Mouse (Mus musculus) megakaryocyte, embryonic 14.5 days (primary cell): ENCODE measurements at regions not wholly inside any gene's neighbourhood (a gene's known extent, or its start where the extent isn't known, plus 50 kb on each side); places are given as distances from the start of the nearest gene placed in this dataset.
A peak's percentile ranks its signal among the peaks of the same experiment; 100 is the strongest.

Experiments
- H3K27me3 ChIP-seq: replicated peaks from 2 replicates; pipeline ENCODE3; 2012; ENCODE audit warnings: inconsistent platforms
- H3K36me3 ChIP-seq: replicated peaks from 2 replicates; pipeline ENCODE3; 2012; ENCODE audit warnings: low read length, inconsistent platforms, mixed read lengths
- H3K4me1 ChIP-seq: 2 replicates; pipeline ENCODE4 v1.6.1; 2012; ENCODE audit warnings: inconsistent platforms
- H3K4me3 ChIP-seq: replicated peaks from 2 replicates; pipeline ENCODE3; 2012; ENCODE audit warnings: moderate library complexity, mild to moderate bottlenecking, inconsistent platforms
- H3K9me3 ChIP-seq: 2 replicates; pipeline ENCODE4 v1.6.1; 2012; ENCODE audit warnings: inconsistent platforms
- FLI1 ChIP-seq: IDR thresholded peaks from 2 replicates; pipeline ENCODE4 v1.6.1; 2012; ENCODE audit warnings: low read length, inconsistent platforms, mixed read lengths
- GATA1 ChIP-seq: IDR thresholded peaks from 3 replicates; pipeline ENCODE4 v1.6.1; 2012; ENCODE audit warnings: mixed read lengths, low read length, inconsistent platforms, borderline replicate concordance

DNA sequence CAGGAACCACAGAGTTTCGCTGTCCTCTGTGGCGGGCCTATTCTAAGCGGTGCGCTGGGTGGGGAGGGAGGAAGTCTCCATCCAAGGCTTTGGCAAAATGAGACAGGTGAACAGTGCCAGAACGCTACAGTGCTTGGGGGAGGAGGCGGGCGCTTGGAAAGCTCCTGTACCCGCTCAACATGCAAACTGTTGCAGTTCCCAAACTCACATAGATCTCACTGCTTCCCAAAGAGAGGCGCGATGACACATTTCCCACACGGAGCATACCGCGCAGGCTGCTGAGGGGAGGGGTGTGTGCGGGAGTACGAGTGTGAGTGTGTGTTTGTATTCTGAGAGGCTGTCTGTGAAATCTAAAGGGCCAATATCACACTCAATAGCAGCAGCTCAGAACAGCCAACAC, 345.1 kb downstream of the 3100002H09Rik start:
- no peaks in the 10 kb centered on the region for H3K4me1 ChIP-seq
- TF ChIP-seq GATA1 = no peak
- TF ChIP-seq FLI1 = no peak
- H3K36me3 ChIP-seq = no peaks in the 10 kb centered on the region

DNA sequence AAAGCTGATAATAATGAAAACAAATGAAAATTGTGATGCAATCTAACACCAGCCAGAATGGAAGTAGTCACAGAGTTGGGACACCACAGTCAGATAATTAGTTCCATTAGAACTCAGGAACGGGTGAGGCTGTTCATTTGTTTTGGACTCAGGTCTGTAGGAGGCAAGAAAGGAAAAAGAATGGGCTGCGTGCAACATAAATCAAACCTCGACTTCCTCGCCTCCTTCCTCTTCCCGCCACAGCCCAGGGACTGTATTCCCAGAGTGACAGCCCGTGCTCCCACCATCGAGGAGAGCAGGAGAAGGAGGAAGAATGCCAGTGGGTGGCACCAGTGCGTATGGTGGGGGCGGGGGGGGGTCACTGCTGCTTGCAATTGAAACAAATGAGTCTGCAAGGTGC, 339.2 kb upstream of the 4930535I16Rik start:
- Histone ChIP-seq H3K4me3 (no peak overlapping the region), H3K4me1 (no peaks in the 10 kb centered on the region), H3K36me3 (no peaks in the 10 kb centered on the region), H3K9me3 (no peaks in the 10 kb centered on the region), H3K27me3 (peaks cover 4% of the 10 kb centered on the region)
- TF ChIP-seq FLI1 (no peak), GATA1 (no peak)

More for the DNA sequence above, 345.1 kb downstream of the 3100002H09Rik start:
- no peaks in the 10 kb centered on the region for H3K9me3 ChIP-seq
- H3K4me3 ChIP-seq = no peak overlapping the region
- H3K27me3 ChIP-seq = peaks cover 1% of the 10 kb centered on the region

DNA sequence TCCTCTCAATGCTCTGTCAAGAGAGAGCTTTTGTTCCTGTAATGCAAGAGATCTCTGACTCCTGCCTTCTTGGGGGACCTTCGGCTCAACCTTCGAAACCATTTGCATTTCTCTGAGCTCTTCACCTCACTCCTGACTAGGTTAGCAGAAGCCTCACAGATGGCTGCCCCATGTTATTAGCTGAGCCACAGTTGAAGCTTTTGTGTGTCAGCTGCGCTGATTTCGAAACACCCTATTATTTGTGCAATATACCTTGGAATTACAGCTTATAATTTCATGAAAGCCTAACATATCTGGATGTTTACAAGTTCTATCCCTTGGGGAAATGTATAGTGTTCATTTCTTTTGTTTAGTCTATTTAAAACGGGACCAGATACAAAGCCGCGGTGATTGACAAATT, 338.7 kb upstream of the 4930535I16Rik start:
- peaks cover 4% of the 10 kb centered on the region for H3K27me3 ChIP-seq
- no peaks in the 10 kb centered on the region for H3K4me1 ChIP-seq
- H3K36me3 ChIP-seq = no peaks in the 10 kb centered on the region
- H3K4me3 ChIP-seq = no peak overlapping the region
- TF ChIP-seq FLI1 (no peak), GATA1 (no peak)
- H3K9me3 ChIP-seq = no peaks in the 10 kb centered on the region

DNA sequence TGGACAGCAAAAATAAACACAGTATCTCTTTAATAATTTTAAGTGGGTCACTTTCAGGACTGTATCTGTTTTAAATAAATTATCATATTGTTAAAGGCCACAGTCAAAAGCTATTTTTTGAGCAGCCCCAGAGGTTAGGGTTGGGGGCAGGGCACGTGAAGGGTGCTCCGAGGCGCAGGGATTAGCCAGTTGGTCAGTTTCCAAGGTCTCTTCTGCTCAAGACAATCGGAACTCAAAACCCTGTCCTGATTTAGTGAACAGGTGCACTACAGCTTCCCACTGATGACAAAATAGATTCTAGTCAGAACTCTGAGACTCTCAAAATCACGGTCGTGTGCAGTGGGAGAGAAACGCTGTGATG, 337.3 kb upstream of the 4930535I16Rik start:
- H3K27me3 ChIP-seq = peaks cover 4% of the 10 kb centered on the region
- no peak overlapping the region for H3K4me3 ChIP-seq
- no peaks in the 10 kb centered on the region for H3K36me3 ChIP-seq
- no peaks in the 10 kb centered on the region for H3K9me3 ChIP-seq
- TF ChIP-seq GATA1 (no peak), FLI1 (no peak)
- H3K4me1 ChIP-seq = no peaks in the 10 kb centered on the region

DNA sequence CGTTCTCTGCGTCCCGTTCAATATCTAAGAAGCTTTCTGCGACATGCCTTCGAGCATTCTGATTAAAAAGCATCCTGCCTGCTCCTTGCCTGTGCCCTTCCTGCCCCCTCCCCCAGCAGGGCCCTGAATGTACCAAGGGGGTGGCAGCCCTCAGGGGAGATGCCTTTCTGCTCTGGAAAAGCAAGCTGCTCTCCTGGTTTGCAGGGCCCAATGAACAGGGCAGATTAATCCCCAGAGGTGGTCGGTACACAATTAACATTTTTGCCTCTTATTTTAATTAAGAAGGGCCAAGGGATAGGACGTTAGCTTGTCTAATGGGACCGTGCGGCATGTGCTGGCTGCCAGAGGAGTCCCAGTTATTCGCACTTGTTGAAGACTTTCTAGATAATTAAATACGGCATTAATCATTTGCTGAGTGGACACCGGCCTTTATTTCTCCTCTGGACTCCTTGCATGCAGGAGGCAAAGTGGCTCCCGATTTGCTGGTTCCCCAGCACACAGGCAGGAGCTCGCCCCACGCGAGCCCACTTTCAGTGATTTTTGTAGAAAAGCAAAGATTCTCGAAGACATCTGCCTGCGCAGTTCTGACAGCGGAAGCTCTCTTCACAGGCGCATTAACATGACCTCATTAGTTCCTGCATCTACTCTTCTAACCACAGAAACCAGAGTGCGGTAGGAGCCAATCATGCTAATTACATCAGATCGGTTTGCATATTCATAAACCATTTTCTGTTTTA, 336.8 kb upstream of the 4930535I16Rik start:
- no peak overlapping the region for H3K4me3 ChIP-seq
- H3K27me3 ChIP-seq = peaks cover 6% of the 10 kb centered on the region
- TF ChIP-seq FLI1 (no peak), GATA1 (no peak)

DNA sequence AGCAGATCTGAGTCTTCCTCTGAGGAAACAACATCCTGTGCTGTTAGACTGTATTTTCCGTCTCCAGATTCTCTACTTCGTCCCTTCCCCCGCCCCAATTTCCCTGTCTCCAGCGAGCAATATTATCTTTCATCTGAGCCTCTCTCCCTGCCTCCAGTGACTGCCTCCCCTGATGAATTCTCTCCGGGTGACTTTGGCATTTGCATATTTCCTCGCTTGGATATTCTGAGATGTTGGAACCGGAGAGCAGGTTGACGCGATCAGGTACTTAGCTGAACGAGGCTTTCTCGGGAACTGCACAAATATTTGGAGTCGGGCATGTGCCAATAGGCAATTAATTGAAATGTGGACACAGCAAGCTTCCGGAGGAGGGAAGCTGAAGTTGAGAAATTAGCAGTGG, 323.8 kb upstream of the 4930535I16Rik start:
- TF ChIP-seq GATA1 = no peak
- no peak for TF ChIP-seq FLI1
- H3K9me3 ChIP-seq = no peaks in the 10 kb centered on the region
- H3K27me3 ChIP-seq = peaks cover 6% of the 10 kb centered on the region
- H3K36me3 ChIP-seq = no peaks in the 10 kb centered on the region
- H3K4me1 ChIP-seq = no peaks in the 10 kb centered on the region
- H3K4me3 ChIP-seq = no peak overlapping the region

More for the DNA sequence above, 336.8 kb upstream of the 4930535I16Rik start:
- H3K9me3 ChIP-seq = no peaks in the 10 kb centered on the region
- H3K36me3 ChIP-seq = no peaks in the 10 kb centered on the region
- H3K4me1 ChIP-seq = no peaks in the 10 kb centered on the region

DNA sequence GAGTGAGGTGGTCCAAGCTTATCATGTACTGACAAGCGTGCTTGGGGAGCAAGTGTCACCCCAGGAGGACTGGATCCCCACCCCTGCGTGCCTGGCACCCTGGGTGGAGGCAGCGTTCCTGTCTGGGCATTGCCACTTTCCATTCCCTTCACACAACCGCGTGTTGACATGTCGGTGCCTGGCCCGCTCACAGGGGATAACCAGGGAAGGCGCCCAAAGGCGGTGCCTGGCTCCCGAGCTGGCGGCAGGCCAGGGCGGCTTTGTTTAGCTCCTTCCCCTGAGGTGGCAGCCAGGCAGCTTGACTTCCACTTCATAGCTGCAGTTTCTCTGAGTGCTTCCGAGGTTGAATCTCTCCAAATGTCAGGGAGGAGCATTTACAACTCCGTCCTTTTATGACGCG, 318.7 kb upstream of the 4930535I16Rik start:
- Histone ChIP-seq H3K9me3 (no peaks in the 10 kb centered on the region), H3K27me3 (peaks cover 8% of the 10 kb centered on the region), H3K4me1 (no peaks in the 10 kb centered on the region), H3K36me3 (no peaks in the 10 kb centered on the region), H3K4me3 (peak overlapping the region; percentile 38)
- TF ChIP-seq FLI1 (no peak), GATA1 (no peak)

DNA sequence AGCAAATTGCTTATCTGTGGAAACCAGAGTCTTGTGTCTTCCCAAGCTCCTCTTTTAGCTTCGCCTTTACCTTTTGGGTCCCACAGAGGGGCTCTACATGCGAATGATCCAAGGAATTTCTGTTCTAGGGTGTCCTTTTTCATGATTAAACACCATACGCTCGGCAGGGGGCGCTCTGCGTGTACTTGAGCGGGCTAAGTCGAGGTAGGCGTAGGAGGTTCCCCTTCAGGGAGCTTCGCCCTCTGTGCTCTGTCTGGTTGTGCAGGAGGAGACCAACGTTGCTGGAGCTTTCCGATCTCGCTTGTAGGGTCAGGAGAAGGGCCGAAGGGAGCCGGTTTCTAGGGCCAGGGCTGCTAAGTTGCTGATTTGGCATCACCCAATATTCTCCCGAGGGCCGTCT, 310.7 kb upstream of the 4930535I16Rik start:
- no peaks in the 10 kb centered on the region for H3K4me1 ChIP-seq
- TF ChIP-seq GATA1 (no peak), FLI1 (no peak)
- H3K36me3 ChIP-seq = no peaks in the 10 kb centered on the region
- H3K4me3 ChIP-seq = no peak overlapping the region
- H3K9me3 ChIP-seq = no peaks in the 10 kb centered on the region
- peaks cover 11% of the 10 kb centered on the region for H3K27me3 ChIP-seq

DNA sequence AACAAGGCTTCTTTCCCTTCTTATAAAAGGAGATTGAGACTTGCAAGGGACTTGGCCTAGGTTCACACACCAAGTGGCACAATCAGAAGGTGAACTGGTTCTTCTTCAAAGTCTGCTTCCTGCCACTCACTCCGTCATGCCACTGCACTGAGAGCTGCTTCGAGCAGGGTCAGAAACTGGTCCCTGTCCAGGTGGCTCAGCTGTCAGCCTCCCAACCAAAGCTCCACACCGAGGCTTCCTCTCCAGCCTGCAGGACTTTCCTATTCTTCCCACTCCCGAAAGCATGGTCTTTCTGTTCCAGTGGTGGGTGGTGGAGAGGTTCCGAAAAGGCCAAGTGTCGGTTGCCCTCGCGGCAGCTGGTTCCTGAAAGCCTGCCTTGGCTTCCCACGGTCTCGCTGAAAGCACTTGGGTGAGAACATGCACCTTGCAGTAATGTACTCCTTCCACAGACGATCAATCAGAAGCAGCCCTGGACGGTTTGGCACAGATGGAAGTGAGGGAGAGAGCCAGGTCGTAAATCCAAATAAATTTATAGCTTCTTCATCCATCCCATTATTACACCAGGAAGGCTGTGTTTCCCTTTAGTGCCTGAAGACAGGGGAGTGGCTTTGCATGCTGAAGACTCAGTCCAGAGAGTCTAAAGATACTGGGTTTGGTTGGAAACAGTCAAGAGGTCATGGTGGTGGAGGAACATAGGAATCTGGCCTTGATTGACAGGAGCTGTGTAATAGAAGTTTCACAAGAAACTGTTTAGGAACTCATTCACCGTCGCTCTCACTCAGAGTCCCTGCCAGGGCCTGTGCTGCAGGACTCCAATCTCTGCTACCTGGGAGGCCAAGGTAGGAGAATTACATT, 306.1 kb upstream of the 4930535I16Rik start:
- Histone ChIP-seq H3K4me1 (no peaks in the 10 kb centered on the region), H3K4me3 (no peak overlapping the region), H3K9me3 (no peaks in the 10 kb centered on the region), H3K36me3 (no peaks in the 10 kb centered on the region), H3K27me3 (peaks cover 15% of the 10 kb centered on the region)
- TF ChIP-seq FLI1 = no peak
- TF ChIP-seq GATA1 = no peak

DNA sequence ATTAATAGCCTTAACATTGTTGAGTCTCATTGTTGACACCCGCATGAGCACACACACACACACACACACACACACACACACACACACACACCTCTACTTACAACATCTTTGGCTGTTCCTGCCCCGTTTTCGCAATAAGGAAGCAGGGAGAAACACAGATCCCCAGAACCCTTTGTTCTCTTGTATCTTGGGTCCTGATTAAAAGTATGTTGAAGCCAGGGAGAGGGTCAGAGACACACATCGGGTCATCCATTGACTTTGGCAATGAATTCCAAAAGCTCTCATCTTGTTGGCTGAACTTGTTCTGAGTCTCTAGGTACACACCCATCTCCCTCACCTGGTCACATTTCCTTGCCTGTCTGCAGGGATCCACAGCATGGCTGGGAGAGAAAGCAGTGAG, 303.9 kb upstream of the 4930535I16Rik start:
- H3K9me3 ChIP-seq = no peaks in the 10 kb centered on the region
- H3K4me1 ChIP-seq = 0 out of 2 replicates have a peak, but pooled peaks cover 3% of the 10 kb centered on the region
- peaks cover 20% of the 10 kb centered on the region for H3K27me3 ChIP-seq
- H3K4me3 ChIP-seq = no peak overlapping the region
- TF ChIP-seq GATA1 (no peak), FLI1 (no peak)
- H3K36me3 ChIP-seq = no peaks in the 10 kb centered on the region
